ENCODE assay signal across 16 mouse cellular contexts in the genomic region with DNA sequence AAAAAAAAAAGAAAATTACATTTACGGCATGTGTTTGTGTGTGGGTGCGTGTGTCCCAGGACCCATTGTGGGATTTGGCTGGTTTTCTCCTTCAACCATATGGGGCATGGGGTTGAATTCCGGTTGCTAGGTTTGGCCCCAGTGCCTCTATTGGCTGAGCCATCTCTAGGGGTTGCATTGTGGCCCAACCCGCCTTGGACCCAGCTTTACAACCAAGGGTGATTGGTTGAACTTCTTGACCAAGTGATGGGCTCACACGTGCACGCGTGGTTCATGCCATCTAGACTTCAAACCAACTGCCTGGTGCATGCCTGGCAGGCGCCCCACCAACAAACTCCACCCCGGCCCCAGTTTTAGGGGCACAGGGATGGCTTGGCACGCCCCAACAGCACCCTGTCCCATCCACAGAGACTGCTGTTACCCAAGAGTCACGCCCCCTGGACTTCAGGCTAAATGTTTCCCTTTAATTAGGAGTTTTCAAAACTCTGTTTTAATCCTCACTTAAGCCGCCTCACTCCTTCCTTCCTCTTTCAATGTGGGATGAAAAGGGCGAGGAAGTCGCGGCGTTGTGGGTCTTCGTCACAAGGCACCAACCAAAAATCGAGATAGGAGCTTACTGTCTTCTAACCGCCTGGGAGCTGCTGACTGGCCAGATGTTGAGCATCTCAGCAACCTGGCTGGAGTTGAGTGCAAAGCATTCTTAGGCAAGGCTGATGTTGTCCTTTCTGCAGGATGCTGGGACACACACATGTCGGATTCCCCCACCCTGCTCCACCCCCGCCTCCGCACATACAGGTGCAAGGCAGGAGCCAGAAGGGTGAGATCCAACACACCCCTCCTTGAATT. TPM values are rescaled to one million over a fixed set of nuclear protein-coding genes. Genes with fewer than 3 reads are reported as not detected.
DNase-seq lines count a peak whose midpoint lies in the region; ATAC-seq and TF ChIP-seq lines count a peak whose summit lies in the region.
"Had no signal": no experiment of that assay in that cellular context is flagged by ENCODE, and none has a peak within 500 bp of the region (broad histone marks: within the 10 kb centered on the region; RNA-seq: fewer than 3 reads in every experiment).

No protein-coding gene starts in this region.

- TF ChIP-seq EP300 in MEL (IDR thresholded peaks at IDR 0.05; ENCODE audit: low read depth in 1 of 2, low read length in 2 of 2), result no peak
- TF ChIP-seq EP300 in liver, postnatal 0 days (IDR thresholded peaks at IDR 0.05; ENCODE audit: low read depth), result no peak

- H3K4me2 ChIP-seq in kidney, embryonic 15.5 days, result peak overlapping the region; percentile 34
- peak overlapping the region; percentile 38 for H3K4me2 ChIP-seq in liver, postnatal 0 days (ENCODE audit: low read depth, low read length)
- H3K4me2 ChIP-seq: forebrain, embryonic 13.5 days; limb, embryonic 13.5 days had no signal

- no peak for TF ChIP-seq CTCF in MEL (IDR thresholded peaks at IDR 0.05 in 2 of 3, conservative IDR thresholded peaks at IDR 0.05 in 1 of 3; ENCODE audit: control insufficient read depth in 1 of 3, insufficient read depth in 1 of 3, low read depth in 2 of 3, low read length in 3 of 3, poor library complexity in 1 of 3, severe bottlenecking in 1 of 3)
- TF ChIP-seq CTCF in liver, postnatal 0 days (IDR thresholded peaks at IDR 0.05; ENCODE audit: low read depth), result no peak

- H3K79me2 ChIP-seq in MEL (ENCODE audit: control insufficient read depth, insufficient read depth, low read length, poor library complexity), result no peaks in the 10 kb centered on the region

- DNase-seq in kidney, postnatal 10 days, result no peak
- peak; percentile 46 for DNase-seq in 416B (ENCODE audit: low read depth)
- DNase-seq in MEL (ENCODE audit: low read depth, low spot score), result peak; percentile 84
- DNase-seq in liver, postnatal 0 days, result no peak
- no peak for DNase-seq in layer of hippocampus, adult 18-20 months (ENCODE audit: low spot score in 2 of 2)
- DNase-seq in urinary bladder, postnatal 10 days (ENCODE audit: low spot score), result no peak
- no peak for DNase-seq in right cerebral cortex, adult 18-20 months
- DNase-seq: adrenal gland, postnatal 36 days; cerebellum, adult 11-12 months; gastrocnemius, postnatal 14 days; heart, postnatal 36 days had no signal

- H3K36me3 ChIP-seq in kidney, embryonic 15.5 days, result no peaks in the 10 kb centered on the region
- H3K36me3 ChIP-seq in MEL (ENCODE audit: control insufficient read depth in 1 of 2, insufficient read depth in 2 of 2, low read length in 2 of 2), result peaks cover 0 to 6% of the 10 kb centered on the region in 2 experiments; a peak in 2 of 4 replicates
- H3K36me3 ChIP-seq in liver, postnatal 0 days (replicated peaks; ENCODE audit: insufficient read depth, low read length), result no peaks in the 10 kb centered on the region
- H3K36me3 ChIP-seq: limb, embryonic 13.5 days had no signal

- H3K27ac ChIP-seq in kidney, embryonic 15.5 days, result peak overlapping the region; percentile 82
- H3K27ac ChIP-seq in MEL (ENCODE audit: control insufficient read depth, low read depth, low read length), result peak overlapping the region; percentile 61
- H3K27ac ChIP-seq in liver, postnatal 0 days (ENCODE audit: low read depth), result peak overlapping the region; percentile 53
- H3K27ac ChIP-seq: forebrain, embryonic 13.5 days; limb, embryonic 13.5 days; macrophage had no signal

- 0 out of 4 replicates have a peak, but pooled peaks of 1 of the 2 experiments have one; percentile 18 for TF ChIP-seq POLR2A in MEL (IDR thresholded peaks at IDR 0.05; ENCODE audit: control insufficient read depth in 1 of 2, insufficient read depth in 1 of 2, low read depth in 1 of 2, low read length in 2 of 2, poor library complexity in 1 of 2)

- H3K4me3 ChIP-seq in kidney, embryonic 15.5 days (replicated peaks), result no peak overlapping the region; the same call in 1 of the 2 replicates
- peak overlapping the region; percentile 5 for H3K4me3 ChIP-seq in MEL (ENCODE audit: control insufficient read depth in 1 of 2, insufficient read depth in 1 of 2, low read depth in 2 of 2, low read length in 2 of 2)
- H3K4me3 ChIP-seq in liver, postnatal 0 days (ENCODE audit: low read depth, low read length), result no peak overlapping the region
- H3K4me3 ChIP-seq: forebrain, embryonic 13.5 days; limb, embryonic 13.5 days; myocyte had no signal

- no peak for TF ChIP-seq RAD21 in MEL (IDR thresholded peaks at IDR 0.05; ENCODE audit: low read depth, low read length)

- H3K27me3 ChIP-seq in kidney, embryonic 15.5 days, result no peaks in the 10 kb centered on the region
- H3K27me3 ChIP-seq in MEL (ENCODE audit: control insufficient read depth in 1 of 2, insufficient read depth in 2 of 2, low read length in 2 of 2), result no peaks in the 10 kb centered on the region
- no peaks in the 10 kb centered on the region for H3K27me3 ChIP-seq in liver, postnatal 0 days (ENCODE audit: insufficient read depth, low read length)
- H3K27me3 ChIP-seq: limb, embryonic 13.5 days had no signal

- WGBS in kidney, embryonic 15.5 days, result 61% methylated on average over 22 of the region's 22 CpGs
- WGBS in liver, postnatal 0 days (ENCODE audit: insufficient replicate concordance), result 46% methylated on average over 22 of the region's 22 CpGs

- H3K9ac ChIP-seq in kidney, embryonic 15.5 days, result no peak overlapping the region
- peak overlapping the region; percentile 58 for H3K9ac ChIP-seq in MEL (ENCODE audit: control insufficient read depth, low read depth, low read length, poor library complexity, severe bottlenecking)
- peak overlapping the region; percentile 34; the same call in 1 of the 2 replicates for H3K9ac ChIP-seq in liver, postnatal 0 days (replicated peaks)
- H3K9ac ChIP-seq: forebrain, embryonic 13.5 days had no signal

- ATAC-seq in kidney, embryonic 15.5 days (replicated peaks; ENCODE audit: low FRiP score), result no peak
- ATAC-seq in liver, postnatal 0 days, result no peak
- ATAC-seq: forebrain, embryonic 13.5 days had no signal

- H3K4me1 ChIP-seq in kidney, embryonic 15.5 days, result peaks cover 31% of the 10 kb centered on the region
- H3K4me1 ChIP-seq in MEL (ENCODE audit: control insufficient read depth in 1 of 2, insufficient read depth in 2 of 2, low read length in 2 of 2), result no peaks in the 10 kb centered on the region
- H3K4me1 ChIP-seq in liver, postnatal 0 days (ENCODE audit: insufficient read depth), result peaks cover 12% of the 10 kb centered on the region

- H3K9me3 ChIP-seq in kidney, embryonic 15.5 days (replicated peaks), result no peaks in the 10 kb centered on the region
- no peaks in the 10 kb centered on the region for H3K9me3 ChIP-seq in MEL (replicated peaks; ENCODE audit: insufficient read depth, low read length)
- H3K9me3 ChIP-seq in liver, postnatal 0 days (ENCODE audit: low read length), result no peaks in the 10 kb centered on the region
- H3K9me3 ChIP-seq: forebrain, embryonic 13.5 days; limb, embryonic 13.5 days had no signal

TF ChIP-seq in MEL, 35 proteins besides CTCF, POLR2A, EP300 and RAD21 (continues in another document):
- TF ChIP-seq GABPA (IDR thresholded peaks at IDR 0.05; ENCODE audit: low read depth, low read length) (no peak), TCF12 (IDR thresholded peaks at IDR 0.05; ENCODE audit: low read depth, low read length) (peak; percentile 35; the same call in 1 of the 2 replicates), MAFK (IDR thresholded peaks at IDR 0.05; ENCODE audit: borderline replicate concordance, low read depth, low read length) (no peak), UBTF (IDR thresholded peaks at IDR 0.05; ENCODE audit: borderline replicate concordance, insufficient read depth, low read depth, low read length) (no peak), ELF1 (IDR thresholded peaks at IDR 0.05; ENCODE audit: low read depth, low read length) (0 out of 2 replicates have a peak, but pooled peaks have one; percentile 32), MYB (IDR thresholded peaks at IDR 0.05; ENCODE audit: low read depth, low read length) (no peak), ZMIZ1 (IDR thresholded peaks at IDR 0.05; ENCODE audit: low read depth, low read length) (no peak), MYC (IDR thresholded peaks at IDR 0.05; ENCODE audit: low read depth, low read length) (no peak), MAX (IDR thresholded peaks at IDR 0.05; ENCODE audit: low read length) (peak; percentile 54), USF1 (IDR thresholded peaks at IDR 0.05; ENCODE audit: low read depth, low read length) (no peak), NELFE (IDR thresholded peaks at IDR 0.05; ENCODE audit: low read depth, low read length) (peak; percentile 31), KAT2A (conservative IDR thresholded peaks at IDR 0.05; ENCODE audit: low read depth, low read length) (no peak), CHD2 (IDR thresholded peaks at IDR 0.05; ENCODE audit: low read length) (no peak), ZNF384 (IDR thresholded peaks at IDR 0.05; ENCODE audit: low read depth, low read length) (no peak), GATA1 (IDR thresholded peaks at IDR 0.05; ENCODE audit: low read depth, low read length) (no peak), RCOR1 (IDR thresholded peaks at IDR 0.05; ENCODE audit: low read depth, low read length) (peak; percentile 52; the same call in 1 of the 2 replicates), HCFC1 (IDR thresholded peaks at IDR 0.05; ENCODE audit: low read depth, low read length) (0 out of 2 replicates have a peak, but pooled peaks have one; percentile 19), MAZ (IDR thresholded peaks at IDR 0.05; ENCODE audit: low read depth, low read length) (no peak), MEF2A (IDR thresholded peaks at IDR 0.05; ENCODE audit: extremely low read depth, insufficient replicate concordance, low read depth, low read length, poor library complexity, severe bottlenecking) (no peak), E2F4 (IDR thresholded peaks at IDR 0.05; ENCODE audit: borderline replicate concordance, low read depth, low read length) (no peak), TAL1 (IDR thresholded peaks at IDR 0.05; ENCODE audit: low read length) (no peak)

RNA-seq across cellular contexts. Expression of a gene that starts 8.2 kb away (rescaled TPM):
- 605 and 671 TPM in 2 replicates for polyA plus RNA-seq in kidney, embryonic 15.5 days (2015; fragmentation: Nextera tagmentation; extraction: Ambion mirVana)
- total RNA-seq in MEL (2012; rRNA removed), result 312 and 367 TPM in 2 replicates
- 100 to 1,000 TPM; 326 to 556 TPM for polyA plus RNA-seq in MEL (2012; ENCODE audit: insufficient read depth in 1 of 2, insufficient read length in 2 of 2, low read depth in 1 of 2, low replicate concordance in 2 of 2, missing spikeins in 1 of 2)
- polyA plus RNA-seq in liver, postnatal 0 days (2015; fragmentation: Nextera tagmentation; extraction: Ambion mirVana), result 163 and 166 TPM in 2 replicates
- 100 to 1,000 TPM; 136 to 144 TPM for total RNA-seq in layer of hippocampus, adult 18-20 months (2021)

RNA-seq across cellular contexts. Expression of a gene that starts 16.5 kb away (rescaled TPM):
- 98.5 and 105 TPM in 2 replicates for polyA plus RNA-seq in kidney, embryonic 15.5 days (2015; fragmentation: Nextera tagmentation; extraction: Ambion mirVana)
- total RNA-seq in MEL (2012; rRNA removed), result 14.4 and 17.1 TPM in 2 replicates
- 100 to 1,000 TPM in 1 of 2 experiments, 10 to 100 TPM in 1; 49.3 to 290 TPM for polyA plus RNA-seq in MEL (2012; ENCODE audit: insufficient read depth in 1 of 2, insufficient read length in 2 of 2, low read depth in 1 of 2, low replicate concordance in 2 of 2, missing spikeins in 1 of 2)
- polyA plus RNA-seq in liver, postnatal 0 days (2015; fragmentation: Nextera tagmentation; extraction: Ambion mirVana), result 32.6 and 34.5 TPM in 2 replicates
- total RNA-seq in layer of hippocampus, adult 18-20 months (2021), result 10 to 100 TPM; 41.2 to 43.2 TPM

Comparison
In these comparisons a context has a peak if more than half of its experiments do, and no peak if none do; other contexts are left out.
1. H3K4me3 ChIP-seq: peak in MEL (2 of 2); none in kidney, embryonic 15.5 days (single experiment) and liver, postnatal 0 days (single experiment).
2. DNase-seq: peak in 416B (single experiment) and MEL (single experiment); none in kidney, postnatal 10 days (single experiment), liver, postnatal 0 days (single experiment), layer of hippocampus, adult 18-20 months (0 of 2), urinary bladder, postnatal 10 days (single experiment) and right cerebral cortex, adult 18-20 months (single experiment).
3. Peak in every context shown above with its lines, with median percentiles within 50 percentile points of each other: H3K27ac ChIP-seq.